Mouse (Mus musculus): ENCODE data around the gene Nrsn2. TPM values are rescaled to one million over a fixed set of nuclear protein-coding genes. Genes with fewer than 3 reads are reported as not detected.

Nrsn2 gene
- polyA plus RNA-seq, 1 experiment from 2014 or later = 5.5 TPM

GRCm38 (mm10) chr2:152327980-152328379 is 48.5 kb downstream of the Nrsn2 start:
- Histone ChIP-seq H3K27ac (ENCODE audit: low read depth, low read length) (no peak overlapping the region), H3K36me3 (ENCODE audit: control insufficient read depth, insufficient read depth, low read length) (peaks cover 20% of the 10 kb centered on the region), H3K4me1 (ENCODE audit: control insufficient read depth, insufficient read depth, low read length) (peaks cover 11% of the 10 kb centered on the region), H3K4me2 (no peak overlapping the region), H3K4me3 (ENCODE audit: low read depth, low read length) (no peak overlapping the region), H3K9ac (ENCODE audit: low read depth, low read length) (no peak overlapping the region), H3K9me3 (replicated peaks; ENCODE audit: control insufficient read depth, low read length) (no peaks in the 10 kb centered on the region), H3K27me3 (ENCODE audit: control insufficient read depth, insufficient read depth, low read length) (no peaks in the 10 kb centered on the region)
- 66% methylated on average over 5 of the region's 5 CpGs for WGBS (ENCODE audit: insufficient replicate concordance)
- ATAC-seq (replicated peaks; ENCODE audit: insufficient number of reproducible peaks, low FRiP score, low TSS enrichment) = no peak

DNA sequence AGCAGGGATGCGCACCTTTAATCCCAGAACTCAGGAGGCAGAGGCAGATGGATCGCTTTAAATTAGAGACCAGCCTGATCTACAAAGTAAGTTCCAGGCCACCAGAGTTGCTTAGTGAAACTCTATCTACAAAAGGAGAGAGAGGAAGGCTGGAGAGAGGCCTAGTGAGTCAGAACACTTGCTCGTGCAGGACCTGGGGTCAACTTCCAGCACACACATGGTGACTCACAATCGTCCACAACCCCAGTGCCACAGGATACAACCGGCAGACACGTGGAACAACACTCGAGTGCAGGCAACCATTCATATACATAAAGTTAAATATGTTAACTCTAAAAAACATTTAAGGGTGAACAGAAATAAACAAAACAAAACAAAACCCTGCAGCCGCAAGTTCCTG is 49.8 kb downstream of the Nrsn2 start:
- H3K36me3 ChIP-seq (ENCODE audit: control insufficient read depth, insufficient read depth, low read length) = peaks cover 24% of the 10 kb centered on the region
- 88% methylated on average over 8 of the region's 8 CpGs for WGBS (ENCODE audit: insufficient replicate concordance)
- no peak overlapping the region for H3K27ac ChIP-seq (ENCODE audit: low read depth, low read length)
- ATAC-seq (replicated peaks; ENCODE audit: insufficient number of reproducible peaks, low FRiP score, low TSS enrichment) = no peak
- peaks cover 11% of the 10 kb centered on the region for H3K4me1 ChIP-seq (ENCODE audit: control insufficient read depth, insufficient read depth, low read length)
- H3K27me3 ChIP-seq (ENCODE audit: control insufficient read depth, insufficient read depth, low read length) = no peaks in the 10 kb centered on the region
- H3K9ac ChIP-seq (ENCODE audit: low read depth, low read length) = no peak overlapping the region
- H3K4me3 ChIP-seq (ENCODE audit: low read depth, low read length) = no peak overlapping the region
- H3K4me2 ChIP-seq = no peak overlapping the region
- no peaks in the 10 kb centered on the region for H3K9me3 ChIP-seq (replicated peaks; ENCODE audit: control insufficient read depth, low read length)

DNA sequence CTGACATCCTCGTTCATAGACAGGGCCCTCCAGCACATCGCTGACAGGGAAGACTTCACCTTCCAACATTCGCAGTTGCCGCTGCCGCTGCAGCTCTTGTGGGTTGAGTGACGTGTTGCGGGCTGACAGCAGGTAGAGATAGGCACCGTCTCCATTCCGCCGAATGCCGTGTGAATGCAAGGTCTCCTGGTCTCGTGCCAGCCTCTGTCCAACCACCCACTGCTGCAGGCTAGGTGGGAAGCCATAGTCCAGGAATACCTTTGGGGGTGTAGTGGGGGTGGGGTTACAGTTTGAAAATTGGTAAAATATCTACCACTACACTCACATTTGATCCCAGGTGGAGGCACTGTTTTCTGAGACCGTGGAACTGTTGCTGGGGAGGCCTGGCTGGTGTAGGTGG is 50.3 kb downstream of the Nrsn2 start:
- no peaks in the 10 kb centered on the region for H3K27me3 ChIP-seq (ENCODE audit: control insufficient read depth, insufficient read depth, low read length)
- 82% methylated on average over 13 of the region's 13 CpGs for WGBS (ENCODE audit: insufficient replicate concordance)
- no peak for ATAC-seq (replicated peaks; ENCODE audit: insufficient number of reproducible peaks, low FRiP score, low TSS enrichment)
- H3K4me3 ChIP-seq (ENCODE audit: low read depth, low read length) = no peak overlapping the region
- H3K9me3 ChIP-seq (replicated peaks; ENCODE audit: control insufficient read depth, low read length) = no peaks in the 10 kb centered on the region
- H3K36me3 ChIP-seq (ENCODE audit: control insufficient read depth, insufficient read depth, low read length) = peaks cover 24% of the 10 kb centered on the region
- no peak overlapping the region for H3K9ac ChIP-seq (ENCODE audit: low read depth, low read length)
- H3K4me1 ChIP-seq (ENCODE audit: control insufficient read depth, insufficient read depth, low read length) = peaks cover 7% of the 10 kb centered on the region
- no peak overlapping the region for H3K27ac ChIP-seq (ENCODE audit: low read depth, low read length)
- H3K4me2 ChIP-seq = no peak overlapping the region

DNA sequence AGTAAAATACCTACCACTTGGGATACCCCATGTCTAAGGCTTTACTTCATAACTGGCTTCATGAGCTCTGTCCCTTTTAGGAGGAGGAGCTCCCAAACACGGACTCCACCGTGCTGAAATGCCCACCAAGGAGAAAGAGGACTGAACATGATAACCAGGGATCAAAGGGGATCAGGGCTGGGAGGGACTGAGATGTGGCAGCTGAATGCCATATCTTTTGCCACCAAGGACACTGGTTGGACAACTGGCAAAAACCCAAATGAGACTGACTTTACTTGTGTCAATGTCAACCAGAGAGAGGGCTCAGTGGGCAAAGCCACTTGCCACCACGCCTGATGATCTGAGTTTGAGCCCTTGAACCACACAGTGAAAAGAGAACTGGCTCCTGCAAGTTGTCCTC is 51.6 kb downstream of the Nrsn2 start:
- Histone ChIP-seq H3K4me3 (ENCODE audit: low read depth, low read length) (no peak overlapping the region), H3K27ac (ENCODE audit: low read depth, low read length) (no peak overlapping the region), H3K9ac (ENCODE audit: low read depth, low read length) (no peak overlapping the region), H3K27me3 (ENCODE audit: control insufficient read depth, insufficient read depth, low read length) (no peaks in the 10 kb centered on the region), H3K4me1 (ENCODE audit: control insufficient read depth, insufficient read depth, low read length) (no peaks in the 10 kb centered on the region), H3K4me2 (no peak overlapping the region), H3K36me3 (ENCODE audit: control insufficient read depth, insufficient read depth, low read length) (peaks cover 28% of the 10 kb centered on the region), H3K9me3 (replicated peaks; ENCODE audit: control insufficient read depth, low read length) (no peaks in the 10 kb centered on the region)
- WGBS (ENCODE audit: insufficient replicate concordance) = 75% methylated on average over 3 of the region's 3 CpGs
- no peak for ATAC-seq (replicated peaks; ENCODE audit: insufficient number of reproducible peaks, low FRiP score, low TSS enrichment)

DNA sequence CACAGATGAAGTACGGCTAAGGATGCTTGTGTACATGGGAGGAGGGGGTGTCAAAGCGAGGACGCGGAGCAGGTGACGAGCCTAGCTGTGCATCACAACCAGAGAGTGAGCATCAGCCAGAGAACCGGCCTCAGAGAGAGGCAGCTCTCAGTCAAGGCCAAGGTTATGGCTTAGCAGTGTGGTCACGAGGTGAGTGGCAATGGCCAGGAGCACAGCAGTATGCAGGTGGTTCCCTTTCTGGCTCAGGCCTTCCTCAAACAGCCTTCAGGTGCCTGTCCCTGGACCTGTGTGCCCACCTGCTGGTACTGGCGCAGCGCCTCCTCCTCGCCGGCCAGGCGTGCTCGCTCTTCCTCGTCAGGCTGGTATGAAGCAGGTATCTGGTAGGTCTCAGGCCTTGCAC is 52.5 kb downstream of the Nrsn2 start:
- no peak overlapping the region for H3K4me3 ChIP-seq (ENCODE audit: low read depth, low read length)
- ATAC-seq (replicated peaks; ENCODE audit: insufficient number of reproducible peaks, low FRiP score, low TSS enrichment) = no peak
- H3K4me2 ChIP-seq = no peak overlapping the region
- no peaks in the 10 kb centered on the region for H3K9me3 ChIP-seq (replicated peaks; ENCODE audit: control insufficient read depth, low read length)
- H3K4me1 ChIP-seq (ENCODE audit: control insufficient read depth, insufficient read depth, low read length) = no peaks in the 10 kb centered on the region
- H3K27ac ChIP-seq (ENCODE audit: low read depth, low read length) = no peak overlapping the region
- H3K27me3 ChIP-seq (ENCODE audit: control insufficient read depth, insufficient read depth, low read length) = no peaks in the 10 kb centered on the region
- 94% methylated on average over 14 of the region's 14 CpGs for WGBS (ENCODE audit: insufficient replicate concordance)
- H3K36me3 ChIP-seq (ENCODE audit: control insufficient read depth, insufficient read depth, low read length) = peaks cover 28% of the 10 kb centered on the region
- H3K9ac ChIP-seq (ENCODE audit: low read depth, low read length) = no peak overlapping the region

DNA sequence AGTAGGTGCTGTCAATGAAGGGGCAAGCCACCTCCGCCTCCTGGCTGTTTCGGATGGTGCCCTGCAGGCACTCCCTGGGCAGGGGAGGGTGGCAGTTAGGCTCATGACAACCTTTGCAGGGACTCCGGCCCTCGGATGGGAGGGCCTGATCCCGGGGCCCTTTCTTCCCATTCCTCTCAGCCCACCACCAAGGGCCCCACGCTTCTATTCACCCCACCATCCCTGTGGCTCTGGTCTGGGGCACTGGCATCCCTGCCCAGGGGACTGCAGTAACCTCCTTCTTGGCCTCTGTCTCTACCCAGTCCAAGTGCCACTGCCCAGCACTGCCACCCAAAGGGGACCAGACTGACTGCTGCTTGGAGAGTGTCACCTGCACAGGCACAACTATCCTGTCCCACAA is 54.2 kb downstream of the Nrsn2 start:
- H3K4me1 ChIP-seq (ENCODE audit: control insufficient read depth, insufficient read depth, low read length) = no peaks in the 10 kb centered on the region
- H3K27ac ChIP-seq (ENCODE audit: low read depth, low read length) = no peak overlapping the region
- H3K9me3 ChIP-seq (replicated peaks; ENCODE audit: control insufficient read depth, low read length) = no peaks in the 10 kb centered on the region
- no peak overlapping the region for H3K4me2 ChIP-seq
- H3K4me3 ChIP-seq (ENCODE audit: low read depth, low read length) = no peak overlapping the region
- ATAC-seq (replicated peaks; ENCODE audit: insufficient number of reproducible peaks, low FRiP score, low TSS enrichment) = no peak
- H3K9ac ChIP-seq (ENCODE audit: low read depth, low read length) = no peak overlapping the region
- peaks cover 37% of the 10 kb centered on the region for H3K36me3 ChIP-seq (ENCODE audit: control insufficient read depth, insufficient read depth, low read length)
- no peaks in the 10 kb centered on the region for H3K27me3 ChIP-seq (ENCODE audit: control insufficient read depth, insufficient read depth, low read length)
- 94% methylated on average over 6 of the region's 6 CpGs for WGBS (ENCODE audit: insufficient replicate concordance)

DNA sequence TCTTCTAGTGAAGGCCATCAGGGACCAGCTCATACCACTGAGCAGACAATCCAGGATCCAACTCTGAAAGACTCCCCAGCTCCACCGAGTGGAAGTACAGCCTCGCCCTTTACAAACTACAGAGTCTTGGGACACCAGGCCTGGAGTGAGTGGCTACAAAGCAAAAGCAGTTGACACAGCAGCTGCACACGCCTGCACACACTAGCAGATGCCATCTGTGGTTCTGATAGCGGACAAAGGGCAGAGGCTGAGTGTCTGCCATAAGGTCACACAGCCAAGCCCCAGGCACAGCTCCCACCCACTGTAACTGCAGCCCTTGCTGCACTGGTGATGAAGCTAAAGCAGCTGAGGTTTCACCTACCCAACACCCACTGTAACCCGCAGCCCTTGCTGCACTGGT is 54.9 kb downstream of the Nrsn2 start:
- Histone ChIP-seq H3K4me2 (no peak overlapping the region), H3K4me1 (ENCODE audit: control insufficient read depth, insufficient read depth, low read length) (no peaks in the 10 kb centered on the region), H3K9me3 (replicated peaks; ENCODE audit: control insufficient read depth, low read length) (no peaks in the 10 kb centered on the region), H3K9ac (ENCODE audit: low read depth, low read length) (no peak overlapping the region), H3K27ac (ENCODE audit: low read depth, low read length) (no peak overlapping the region), H3K36me3 (ENCODE audit: control insufficient read depth, insufficient read depth, low read length) (peaks cover 37% of the 10 kb centered on the region), H3K4me3 (ENCODE audit: low read depth, low read length) (no peak overlapping the region), H3K27me3 (ENCODE audit: control insufficient read depth, insufficient read depth, low read length) (no peaks in the 10 kb centered on the region)
- no peak for ATAC-seq (replicated peaks; ENCODE audit: insufficient number of reproducible peaks, low FRiP score, low TSS enrichment)
- WGBS (ENCODE audit: insufficient replicate concordance) = 84% methylated on average over 5 of the region's 5 CpGs

Other genes starting within 250 kb of the Nrsn2 start
- 3.2 and 3.3 TPM in 2 replicates for gene Tcf15, start 233.1 kb downstream of the Nrsn2 start, polyA plus RNA-seq (2014; fragmentation: Nextera tagmentation; extraction: Ambion mirVana)
- 38.7 and 90.5 TPM in 2 replicates for gene Csnk2a1, start 149.8 kb downstream of the Nrsn2 start, polyA plus RNA-seq (2014; fragmentation: Nextera tagmentation; extraction: Ambion mirVana)
- 25.1 and 25.7 TPM in 2 replicates for gene Tbc1d20, start 82.8 kb downstream of the Nrsn2 start, polyA plus RNA-seq (2014; fragmentation: Nextera tagmentation; extraction: Ambion mirVana)
- gene Rbck1, start 44.0 kb downstream of the Nrsn2 start, polyA plus RNA-seq (2014; fragmentation: Nextera tagmentation; extraction: Ambion mirVana) = 62.6 and 64.5 TPM in 2 replicates
- gene Trib3, start 32.6 kb downstream of the Nrsn2 start, polyA plus RNA-seq (2014; fragmentation: Nextera tagmentation; extraction: Ambion mirVana) = 3.4 and 3.6 TPM in 2 replicates
- 12.9 and 13.9 TPM in 2 replicates for gene Sox12, start 21.4 kb upstream of the Nrsn2 start, polyA plus RNA-seq (2014; fragmentation: Nextera tagmentation; extraction: Ambion mirVana)
- 50.9 and 55.4 TPM in 2 replicates for gene Zcchc3, start 38.4 kb upstream of the Nrsn2 start, polyA plus RNA-seq (2014; fragmentation: Nextera tagmentation; extraction: Ambion mirVana)
- gene 6820408C15Rik, start 38.9 kb upstream of the Nrsn2 start, polyA plus RNA-seq (2014; fragmentation: Nextera tagmentation; extraction: Ambion mirVana) = 1.4 and 1.5 TPM in 2 replicates
- not detected in 2 replicates for gene Defb23, start 88.0 kb upstream of the Nrsn2 start, polyA plus RNA-seq (2014; fragmentation: Nextera tagmentation; extraction: Ambion mirVana)
- gene Defb20, start 100.4 kb upstream of the Nrsn2 start, polyA plus RNA-seq (2014; fragmentation: Nextera tagmentation; extraction: Ambion mirVana) = not detected in 2 replicates
- gene Defb22, start 113.5 kb upstream of the Nrsn2 start, polyA plus RNA-seq (2014; fragmentation: Nextera tagmentation; extraction: Ambion mirVana) = not detected in 2 replicates
- not detected in 2 replicates for gene Defb26, start 135.1 kb upstream of the Nrsn2 start, polyA plus RNA-seq (2014; fragmentation: Nextera tagmentation; extraction: Ambion mirVana)
- gene Defb28, start 141.6 kb upstream of the Nrsn2 start, polyA plus RNA-seq (2014; fragmentation: Nextera tagmentation; extraction: Ambion mirVana) = not detected in 2 replicates
- not detected in 2 replicates for gene Defb29, start 163.5 kb upstream of the Nrsn2 start, polyA plus RNA-seq (2014; fragmentation: Nextera tagmentation; extraction: Ambion mirVana)
- not detected in 2 replicates for gene Gm17416, start 192.7 kb upstream of the Nrsn2 start, polyA plus RNA-seq (2014; fragmentation: Nextera tagmentation; extraction: Ambion mirVana)
- gene Defb21, start 196.1 kb upstream of the Nrsn2 start, polyA plus RNA-seq (2014; fragmentation: Nextera tagmentation; extraction: Ambion mirVana) = not detected in 2 replicates
- gene Defb19, start 203.7 kb upstream of the Nrsn2 start, polyA plus RNA-seq (2014; fragmentation: Nextera tagmentation; extraction: Ambion mirVana) = 1.5 TPM in 1 of 2 replicates, not detected in the other
- gene Defb45, start 222.8 kb upstream of the Nrsn2 start, polyA plus RNA-seq (2014; fragmentation: Nextera tagmentation; extraction: Ambion mirVana) = not detected in 2 replicates
- not detected in 2 replicates for gene Defb36, start 227.7 kb upstream of the Nrsn2 start, polyA plus RNA-seq (2014; fragmentation: Nextera tagmentation; extraction: Ambion mirVana)
- gene Defb25, start 246.4 kb upstream of the Nrsn2 start, polyA plus RNA-seq (2014; fragmentation: Nextera tagmentation; extraction: Ambion mirVana) = 1.2 and 1.4 TPM in 2 replicates